Mouse (Mus musculus): ENCODE results near the gene Gck. TPM values are rescaled to one million over a fixed set of nuclear protein-coding genes. Genes with fewer than 3 reads are reported as not detected.

The Gck gene
- polyA plus RNA-seq, 1 experiment, result not detected

DNA sequence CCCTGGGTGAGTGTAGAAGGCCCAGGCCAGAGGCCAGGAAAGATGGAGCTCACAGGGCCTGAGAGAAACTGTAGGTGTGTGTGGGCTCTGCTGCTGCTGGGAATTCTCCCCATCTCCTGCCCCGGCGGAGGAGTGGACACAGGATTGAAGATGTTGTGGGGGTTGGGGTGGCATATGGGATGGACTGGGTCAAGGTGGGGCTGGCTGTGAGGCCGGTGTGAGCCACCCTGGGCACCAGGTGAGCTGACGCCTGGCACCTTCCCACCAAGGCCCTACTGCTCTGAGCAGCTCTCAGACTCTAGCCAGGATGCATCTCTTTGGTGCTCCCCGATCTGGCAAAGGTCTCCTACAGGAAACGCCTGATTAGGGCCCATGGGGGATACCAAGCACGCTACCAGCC is 31.4 kb upstream of the Gck start:
- no peak overlapping the region for H3K27ac ChIP-seq (ENCODE audit: insufficient read depth, low read depth, low read length)
- no peak overlapping the region for H3K4me3 ChIP-seq (ENCODE audit: insufficient read depth, low read depth, low read length)
- WGBS, result 85% methylated on average over 7 of the region's 7 CpGs
- 0 out of 2 replicates have a peak, but pooled peaks cover 6% of the 10 kb centered on the region for H3K4me1 ChIP-seq (ENCODE audit: control insufficient read depth, insufficient read depth, low read length)
- TF ChIP-seq POLR2A (IDR thresholded peaks at IDR 0.05; ENCODE audit: insufficient read depth, low read depth, low read length) (no peak), CTCF (IDR thresholded peaks at IDR 0.05; ENCODE audit: insufficient read depth, low read depth, low read length) (no peak)

DNA sequence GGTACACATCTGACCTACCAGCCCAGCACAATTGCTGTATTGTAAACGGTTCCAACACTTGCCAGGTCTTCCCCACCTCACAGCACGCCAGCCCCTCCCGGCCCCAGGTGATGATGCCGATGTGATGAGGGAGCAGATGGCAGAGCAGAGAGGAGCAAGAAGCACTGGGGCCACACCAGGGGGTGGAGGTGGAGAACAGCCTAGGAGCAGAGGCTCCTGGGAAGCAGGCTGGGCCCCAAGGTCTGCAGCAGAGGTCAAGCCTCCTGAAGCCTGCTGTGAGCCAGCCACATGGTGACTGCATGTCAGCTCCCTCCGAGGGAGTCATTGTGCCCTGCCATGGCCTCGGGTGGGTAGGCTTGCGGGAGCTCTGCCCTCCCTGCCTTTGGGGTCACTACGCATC is 30.7 kb upstream of the Gck start:
- WGBS, result 63% methylated on average over 8 of the region's 8 CpGs

DNA sequence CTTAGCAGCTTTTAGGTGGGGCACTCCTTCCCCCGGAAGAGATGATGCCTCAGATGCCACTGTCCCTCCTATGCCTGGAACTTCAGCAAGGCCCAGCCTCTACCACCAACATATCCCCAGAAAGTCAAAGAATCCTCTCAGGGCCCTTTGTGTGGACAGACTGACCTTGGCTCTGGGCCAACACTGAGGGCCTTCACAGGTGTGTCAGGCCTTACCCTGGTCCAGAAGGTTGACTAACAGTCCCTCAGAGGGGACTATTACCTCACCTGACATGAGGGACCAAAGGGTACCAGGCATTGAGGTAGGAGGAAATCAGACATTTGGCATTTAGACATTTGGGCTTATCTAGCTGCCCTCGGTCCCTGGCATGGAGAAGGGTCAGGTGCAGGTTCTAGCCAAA is 30.2 kb upstream of the Gck start:
- Histone ChIP-seq H3K4me1 (ENCODE audit: control insufficient read depth, insufficient read depth, low read length) (0 out of 2 replicates have a peak, but pooled peaks cover 6% of the 10 kb centered on the region), H3K4me3 (ENCODE audit: insufficient read depth, low read depth, low read length) (no peak overlapping the region), H3K27ac (ENCODE audit: insufficient read depth, low read depth, low read length) (no peak overlapping the region)
- 83% methylated on average over 2 of the region's 2 CpGs for WGBS
- no peak for TF ChIP-seq POLR2A (IDR thresholded peaks at IDR 0.05; ENCODE audit: insufficient read depth, low read depth, low read length)
- TF ChIP-seq CTCF (IDR thresholded peaks at IDR 0.05; ENCODE audit: insufficient read depth, low read depth, low read length), result no peak

More for the DNA sequence above, 30.7 kb upstream of the Gck start:
- TF ChIP-seq POLR2A (IDR thresholded peaks at IDR 0.05; ENCODE audit: insufficient read depth, low read depth, low read length), result no peak
- TF ChIP-seq CTCF (IDR thresholded peaks at IDR 0.05; ENCODE audit: insufficient read depth, low read depth, low read length), result no peak
- Histone ChIP-seq H3K4me1 (ENCODE audit: control insufficient read depth, insufficient read depth, low read length) (0 out of 2 replicates have a peak, but pooled peaks cover 6% of the 10 kb centered on the region), H3K4me3 (ENCODE audit: insufficient read depth, low read depth, low read length) (no peak overlapping the region), H3K27ac (ENCODE audit: insufficient read depth, low read depth, low read length) (no peak overlapping the region)

- 88% methylated on average over 7 of the region's 7 CpGs for WGBS
- Histone ChIP-seq H3K4me3 (ENCODE audit: insufficient read depth, low read depth, low read length) (no peak overlapping the region), H3K27ac (ENCODE audit: insufficient read depth, low read depth, low read length) (no peak overlapping the region), H3K4me1 (ENCODE audit: control insufficient read depth, insufficient read depth, low read length) (0 out of 2 replicates have a peak, but pooled peaks cover 6% of the 10 kb centered on the region)
- TF ChIP-seq POLR2A (IDR thresholded peaks at IDR 0.05; ENCODE audit: insufficient read depth, low read depth, low read length) (no peak), CTCF (IDR thresholded peaks at IDR 0.05; ENCODE audit: insufficient read depth, low read depth, low read length) (no peak)
Observed at GRCm38 (mm10) chr11:5979088-5979487, 29.2 kb upstream of the Gck start.

DNA sequence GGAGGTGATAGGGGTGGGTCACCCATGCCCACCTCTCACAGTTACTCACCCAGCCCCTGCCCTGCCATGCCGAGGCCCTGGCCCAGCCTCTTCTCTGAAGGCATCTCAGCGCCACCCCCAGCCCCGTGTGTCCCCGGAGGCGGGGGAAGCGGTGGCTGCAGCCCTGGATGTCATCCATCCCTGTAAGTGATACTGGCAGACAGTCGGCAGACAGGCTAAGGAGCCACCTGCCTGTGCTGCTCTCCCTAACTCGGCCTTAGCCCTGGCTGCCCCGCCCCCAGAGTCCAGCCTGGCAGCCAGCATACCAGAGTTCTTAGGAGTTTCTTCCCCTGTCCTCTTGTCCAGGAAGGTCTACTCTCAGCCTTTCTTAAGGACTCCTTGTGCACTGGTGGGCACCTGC is 26.2 kb upstream of the Gck start:
- no peak overlapping the region for H3K4me3 ChIP-seq (ENCODE audit: insufficient read depth, low read depth, low read length)
- WGBS, result 21% methylated on average over 9 of the region's 9 CpGs
- TF ChIP-seq CTCF (IDR thresholded peaks at IDR 0.05; ENCODE audit: insufficient read depth, low read depth, low read length), result no peak
- TF ChIP-seq POLR2A (IDR thresholded peaks at IDR 0.05; ENCODE audit: insufficient read depth, low read depth, low read length), result no peak
- no peak overlapping the region for H3K27ac ChIP-seq (ENCODE audit: insufficient read depth, low read depth, low read length)
- peaks cover 9% of the 10 kb centered on the region; the same call in 1 of the 2 replicates for H3K4me1 ChIP-seq (ENCODE audit: control insufficient read depth, insufficient read depth, low read length)

DNA sequence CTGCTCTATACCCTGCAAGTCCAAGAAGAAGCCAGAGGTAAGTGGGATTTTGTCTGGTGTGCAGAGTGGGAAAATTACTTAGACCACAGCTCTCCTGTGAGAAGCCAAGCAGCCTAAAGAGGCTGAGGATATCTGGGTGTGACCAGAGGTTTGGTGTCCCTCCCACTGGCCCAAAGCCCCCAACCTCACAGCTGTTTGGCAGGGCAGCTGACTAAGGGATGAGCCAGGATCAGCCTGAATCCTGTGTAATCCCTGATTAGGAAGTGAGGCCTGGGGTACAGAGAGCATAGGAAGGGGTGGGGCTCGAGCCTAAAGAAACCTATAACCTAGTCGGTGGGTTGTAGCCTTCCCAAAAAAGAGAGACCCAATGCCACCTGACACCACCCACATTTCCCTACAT is 25.2 kb upstream of the Gck start:
- TF ChIP-seq POLR2A (IDR thresholded peaks at IDR 0.05; ENCODE audit: insufficient read depth, low read depth, low read length) (no peak), CTCF (IDR thresholded peaks at IDR 0.05; ENCODE audit: insufficient read depth, low read depth, low read length) (no peak)
- Histone ChIP-seq H3K4me1 (ENCODE audit: control insufficient read depth, insufficient read depth, low read length) (peaks cover 9% of the 10 kb centered on the region; the same call in 1 of the 2 replicates), H3K27ac (ENCODE audit: insufficient read depth, low read depth, low read length) (no peak overlapping the region), H3K4me3 (ENCODE audit: insufficient read depth, low read depth, low read length) (no peak overlapping the region)
- WGBS, result 52% methylated on average over 2 of the region's 2 CpGs

DNA sequence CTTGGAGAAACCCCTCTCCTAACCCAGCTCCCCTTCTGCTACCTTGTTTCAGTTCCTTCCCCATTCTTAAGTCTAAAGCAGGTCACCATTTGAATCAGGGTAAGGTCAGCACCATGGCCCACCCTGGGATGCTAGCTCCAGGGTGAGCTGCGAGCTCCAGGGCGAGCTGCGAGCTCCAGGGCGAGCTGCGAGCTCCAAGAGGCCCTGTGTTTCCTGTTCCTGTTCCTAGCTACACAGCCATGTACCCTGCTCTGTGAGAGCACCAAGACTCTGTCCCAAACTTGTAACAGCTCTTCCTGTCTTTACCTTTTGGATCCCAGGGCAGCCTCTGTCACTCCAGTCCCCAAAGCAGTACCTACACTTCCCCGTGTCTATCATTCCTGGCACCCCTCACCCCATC is 24.2 kb upstream of the Gck start:
- TF ChIP-seq CTCF (IDR thresholded peaks at IDR 0.05; ENCODE audit: insufficient read depth, low read depth, low read length), result no peak
- TF ChIP-seq POLR2A (IDR thresholded peaks at IDR 0.05; ENCODE audit: insufficient read depth, low read depth, low read length), result no peak
- Histone ChIP-seq H3K4me3 (ENCODE audit: insufficient read depth, low read depth, low read length) (no peak overlapping the region), H3K27ac (ENCODE audit: insufficient read depth, low read depth, low read length) (no peak overlapping the region), H3K4me1 (ENCODE audit: control insufficient read depth, insufficient read depth, low read length) (peaks cover 9% of the 10 kb centered on the region; the same call in 1 of the 2 replicates)
- WGBS, result 90% methylated on average over 6 of the region's 6 CpGs

DNA sequence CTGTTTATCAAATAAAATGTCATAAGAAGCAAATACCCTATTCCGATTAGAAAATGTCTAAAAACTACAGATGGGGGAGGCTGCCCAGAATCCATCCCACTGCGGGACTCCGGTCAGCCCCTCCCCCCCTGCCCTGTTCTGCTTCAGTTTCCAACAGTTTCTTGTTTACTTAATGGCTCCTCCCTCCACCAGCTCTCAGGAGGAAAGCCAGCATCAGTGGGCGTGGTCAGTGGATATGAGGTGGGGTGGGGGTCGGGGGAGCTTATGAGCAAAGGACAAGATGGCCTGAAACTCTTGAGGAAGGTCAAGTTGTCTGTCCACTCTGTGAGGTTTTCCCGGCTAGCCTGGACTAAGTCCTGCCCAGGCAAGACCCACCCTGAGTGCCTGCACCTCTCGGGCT is 23.3 kb upstream of the Gck start:
- no peak for TF ChIP-seq CTCF (IDR thresholded peaks at IDR 0.05; ENCODE audit: insufficient read depth, low read depth, low read length)
- no peak for TF ChIP-seq POLR2A (IDR thresholded peaks at IDR 0.05; ENCODE audit: insufficient read depth, low read depth, low read length)
- H3K27ac ChIP-seq (ENCODE audit: insufficient read depth, low read depth, low read length), result no peak overlapping the region
- H3K4me3 ChIP-seq (ENCODE audit: insufficient read depth, low read depth, low read length), result no peak overlapping the region
- H3K4me1 ChIP-seq (ENCODE audit: control insufficient read depth, insufficient read depth, low read length), result peaks cover 9% of the 10 kb centered on the region; the same call in 1 of the 2 replicates
- WGBS, result 52% methylated on average over 7 of the region's 7 CpGs

- WGBS, result 65% methylated on average over 7 of the region's 7 CpGs
- Histone ChIP-seq H3K4me3 (ENCODE audit: insufficient read depth, low read depth, low read length) (no peak overlapping the region), H3K27ac (ENCODE audit: insufficient read depth, low read depth, low read length) (no peak overlapping the region), H3K4me1 (ENCODE audit: control insufficient read depth, insufficient read depth, low read length) (peaks cover 6% of the 10 kb centered on the region; the same call in 1 of the 2 replicates)
- TF ChIP-seq CTCF (IDR thresholded peaks at IDR 0.05; ENCODE audit: insufficient read depth, low read depth, low read length), result no peak
- TF ChIP-seq POLR2A (IDR thresholded peaks at IDR 0.05; ENCODE audit: insufficient read depth, low read depth, low read length), result no peak
Observed at GRCm38 (mm10) chr11:5971202-5971601, 21.3 kb upstream of the Gck start.

- Histone ChIP-seq H3K4me3 (ENCODE audit: insufficient read depth, low read depth, low read length) (no peak overlapping the region), H3K27ac (ENCODE audit: insufficient read depth, low read depth, low read length) (no peak overlapping the region), H3K4me1 (ENCODE audit: control insufficient read depth, insufficient read depth, low read length) (peaks cover 9% of the 10 kb centered on the region; the same call in 1 of the 2 replicates)
- 71% methylated on average over 6 of the region's 6 CpGs for WGBS
- TF ChIP-seq CTCF (IDR thresholded peaks at IDR 0.05; ENCODE audit: insufficient read depth, low read depth, low read length), result no peak
- no peak for TF ChIP-seq POLR2A (IDR thresholded peaks at IDR 0.05; ENCODE audit: insufficient read depth, low read depth, low read length)
Observed at GRCm38 (mm10) chr11:5968223-5968622, 18.3 kb upstream of the Gck start.
